Mouse (Mus musculus): ENCODE measurements at regions not wholly inside any gene's neighbourhood (a gene's known extent, or its start where the extent isn't known, plus 50 kb on each side); places are given as distances from the start of the nearest gene placed in this dataset.

DNA sequence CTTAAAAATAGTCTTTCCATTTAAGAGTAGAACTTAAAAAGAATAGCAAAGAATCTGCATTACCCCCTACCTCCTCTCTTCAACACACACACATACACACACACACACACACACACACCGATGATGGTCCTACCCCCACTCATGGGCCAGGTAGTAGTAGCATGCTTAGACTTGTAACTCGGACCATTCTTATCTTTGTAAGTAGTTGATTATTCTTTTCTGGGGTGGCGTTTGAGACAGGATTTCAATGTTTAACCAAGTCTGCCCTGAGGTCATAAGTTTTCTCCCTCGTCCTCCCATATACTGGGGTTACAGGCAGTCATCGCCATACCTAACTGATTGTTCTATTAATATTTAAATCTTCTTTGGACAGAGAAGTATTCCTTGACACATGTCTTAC lies 148.5 kb upstream of the Fat1 start:
- TF ChIP-seq CTCF (IDR thresholded peaks at IDR 0.05; ENCODE audit: insufficient read depth, low read length) (no peak), POLR2A (IDR thresholded peaks at IDR 0.05; ENCODE audit: borderline replicate concordance, extremely low read depth, low read depth, low read length) (no peak)
- no peak overlapping the region for H3K4me3 ChIP-seq (replicated peaks; ENCODE audit: extremely low read depth, low read depth, low read length)
- H3K4me1 ChIP-seq (ENCODE audit: control insufficient read depth, insufficient read depth, low read length), result no peaks in the 10 kb centered on the region
- WGBS, result 58% methylated on average over 5 of the region's 5 CpGs
- DNase-seq, result no peak

DNA sequence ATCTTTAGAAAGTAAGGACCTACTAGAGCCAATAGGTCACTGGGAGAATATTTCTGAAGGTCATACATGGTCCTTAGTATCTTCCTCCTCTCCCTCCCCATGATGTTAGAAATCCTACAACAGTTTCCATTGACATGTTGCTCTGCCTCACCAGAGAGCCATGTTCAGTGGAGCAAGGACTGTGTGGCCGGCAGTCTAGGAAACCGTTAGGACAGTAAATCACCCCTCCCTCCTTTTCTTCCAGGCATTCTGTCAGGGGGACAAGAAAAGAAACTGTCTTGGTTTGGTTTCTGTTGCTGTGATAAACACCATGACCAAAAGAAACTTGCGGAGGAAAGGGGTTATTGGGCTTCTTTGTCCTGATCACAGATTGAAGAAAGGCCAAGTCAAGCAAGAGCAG lies 147.0 kb upstream of the Fat1 start:
- no peak for DNase-seq
- H3K4me1 ChIP-seq (ENCODE audit: control insufficient read depth, insufficient read depth, low read length), result no peaks in the 10 kb centered on the region
- TF ChIP-seq CTCF (IDR thresholded peaks at IDR 0.05; ENCODE audit: insufficient read depth, low read length), result no peak
- no peak for TF ChIP-seq POLR2A (IDR thresholded peaks at IDR 0.05; ENCODE audit: borderline replicate concordance, extremely low read depth, low read depth, low read length)
- no peak overlapping the region for H3K4me3 ChIP-seq (replicated peaks; ENCODE audit: extremely low read depth, low read depth, low read length)
- 91% methylated on average over 3 of the region's 3 CpGs for WGBS

DNA sequence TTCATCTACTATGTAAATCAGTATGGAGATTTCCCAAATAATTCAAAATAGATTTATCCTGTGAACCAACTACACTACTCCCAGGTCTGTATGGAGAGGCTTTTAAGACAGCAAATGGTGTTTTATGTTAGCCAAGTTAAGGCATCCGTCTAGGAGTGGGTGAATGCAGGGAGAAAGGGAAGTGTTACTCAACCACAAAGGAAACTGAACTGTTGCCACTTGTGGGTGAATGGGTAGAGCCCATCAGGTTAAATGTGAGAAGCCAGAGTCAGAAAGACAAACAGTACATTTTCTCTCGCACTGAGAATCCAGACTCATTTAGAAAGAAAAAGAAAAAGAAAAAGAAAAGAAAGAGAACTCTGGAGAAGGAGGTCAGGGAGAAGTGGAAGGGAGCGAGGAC lies 135.7 kb upstream of the Fat1 start:
- Histone ChIP-seq H3K4me1 (ENCODE audit: control insufficient read depth, insufficient read depth, low read length) (no peaks in the 10 kb centered on the region), H3K4me3 (replicated peaks; ENCODE audit: extremely low read depth, low read depth, low read length) (no peak overlapping the region)
- no peak for TF ChIP-seq CTCF (IDR thresholded peaks at IDR 0.05; ENCODE audit: insufficient read depth, low read length)
- no peak for TF ChIP-seq POLR2A (IDR thresholded peaks at IDR 0.05; ENCODE audit: borderline replicate concordance, extremely low read depth, low read depth, low read length)
- no peak for DNase-seq
- 64% methylated on average over 3 of the region's 3 CpGs for WGBS

GRCm38 (mm10) chr8:44800827-44801273 lies 134.4 kb upstream of the Fat1 start:
- no peaks in the 10 kb centered on the region for H3K4me1 ChIP-seq (ENCODE audit: control insufficient read depth, insufficient read depth, low read length)
- DNase-seq, result no peak
- H3K4me3 ChIP-seq (replicated peaks; ENCODE audit: extremely low read depth, low read depth, low read length), result no peak overlapping the region
- 12% methylated on average over 6 of the region's 6 CpGs for WGBS
- TF ChIP-seq CTCF (IDR thresholded peaks at IDR 0.05; ENCODE audit: insufficient read depth, low read length) (no peak), POLR2A (IDR thresholded peaks at IDR 0.05; ENCODE audit: borderline replicate concordance, extremely low read depth, low read depth, low read length) (no peak)

DNA sequence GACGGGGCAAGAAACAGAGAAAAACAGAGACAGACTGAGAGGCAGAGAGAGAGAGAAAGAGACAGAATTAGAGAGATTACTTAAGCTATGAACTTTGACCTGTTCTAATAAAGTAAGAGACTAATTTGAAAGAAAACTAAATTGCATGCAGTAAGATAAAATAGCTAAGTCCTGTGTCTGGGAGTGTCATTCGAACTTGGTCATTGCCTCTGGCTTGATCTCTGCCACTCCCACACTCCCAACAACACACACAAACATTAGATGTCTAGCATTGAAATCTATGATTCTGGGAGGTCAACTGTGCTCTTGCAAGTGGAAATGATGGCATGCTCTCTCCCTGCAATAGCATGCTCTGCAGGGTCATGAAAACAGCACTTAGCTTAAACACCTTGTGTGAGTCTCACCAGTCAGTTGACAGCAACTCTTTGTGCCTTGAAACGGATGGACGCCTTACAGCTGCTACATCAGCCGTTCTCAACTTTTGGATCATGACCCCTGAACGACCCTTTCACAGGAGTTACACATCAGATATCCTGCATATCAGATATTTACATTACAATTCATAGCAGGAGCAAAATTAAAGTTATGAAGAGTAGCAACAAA lies 133.5 kb upstream of the Fat1 start:
- TF ChIP-seq CTCF (IDR thresholded peaks at IDR 0.05; ENCODE audit: insufficient read depth, low read length) (no peak), POLR2A (IDR thresholded peaks at IDR 0.05; ENCODE audit: borderline replicate concordance, extremely low read depth, low read depth, low read length) (no peak)
- WGBS, result 46% methylated on average over 6 of the region's 6 CpGs
- no peak overlapping the region for H3K4me3 ChIP-seq (replicated peaks; ENCODE audit: extremely low read depth, low read depth, low read length)
- no peak for DNase-seq
- H3K4me1 ChIP-seq (ENCODE audit: control insufficient read depth, insufficient read depth, low read length), result no peaks in the 10 kb centered on the region

DNA sequence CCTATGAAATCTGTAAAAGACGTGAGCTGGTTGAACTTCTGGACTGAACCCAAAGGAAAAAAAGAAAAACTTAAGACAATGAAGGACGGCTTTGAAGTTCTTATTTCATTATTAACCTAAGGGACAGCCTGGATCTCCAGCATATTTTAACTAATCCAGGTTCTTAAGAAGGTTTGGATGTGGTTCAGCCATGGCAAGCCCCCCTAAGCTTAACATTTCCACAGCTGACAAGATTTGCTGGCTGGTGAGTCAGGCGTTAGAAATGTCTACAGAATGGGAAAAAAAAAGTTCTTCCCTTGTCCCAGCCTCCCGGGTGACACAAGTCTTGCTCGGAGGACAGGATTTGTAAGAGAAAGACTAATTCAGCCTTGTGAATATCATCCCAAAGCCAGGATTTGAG lies 132.9 kb upstream of the Fat1 start:
- Histone ChIP-seq H3K4me3 (replicated peaks; ENCODE audit: extremely low read depth, low read depth, low read length) (no peak overlapping the region), H3K4me1 (ENCODE audit: control insufficient read depth, insufficient read depth, low read length) (no peaks in the 10 kb centered on the region)
- 43% methylated on average over 5 of the region's 5 CpGs for WGBS
- no peak for DNase-seq
- TF ChIP-seq POLR2A (IDR thresholded peaks at IDR 0.05; ENCODE audit: borderline replicate concordance, extremely low read depth, low read depth, low read length), result no peak
- TF ChIP-seq CTCF (IDR thresholded peaks at IDR 0.05; ENCODE audit: insufficient read depth, low read length), result no peak

DNA sequence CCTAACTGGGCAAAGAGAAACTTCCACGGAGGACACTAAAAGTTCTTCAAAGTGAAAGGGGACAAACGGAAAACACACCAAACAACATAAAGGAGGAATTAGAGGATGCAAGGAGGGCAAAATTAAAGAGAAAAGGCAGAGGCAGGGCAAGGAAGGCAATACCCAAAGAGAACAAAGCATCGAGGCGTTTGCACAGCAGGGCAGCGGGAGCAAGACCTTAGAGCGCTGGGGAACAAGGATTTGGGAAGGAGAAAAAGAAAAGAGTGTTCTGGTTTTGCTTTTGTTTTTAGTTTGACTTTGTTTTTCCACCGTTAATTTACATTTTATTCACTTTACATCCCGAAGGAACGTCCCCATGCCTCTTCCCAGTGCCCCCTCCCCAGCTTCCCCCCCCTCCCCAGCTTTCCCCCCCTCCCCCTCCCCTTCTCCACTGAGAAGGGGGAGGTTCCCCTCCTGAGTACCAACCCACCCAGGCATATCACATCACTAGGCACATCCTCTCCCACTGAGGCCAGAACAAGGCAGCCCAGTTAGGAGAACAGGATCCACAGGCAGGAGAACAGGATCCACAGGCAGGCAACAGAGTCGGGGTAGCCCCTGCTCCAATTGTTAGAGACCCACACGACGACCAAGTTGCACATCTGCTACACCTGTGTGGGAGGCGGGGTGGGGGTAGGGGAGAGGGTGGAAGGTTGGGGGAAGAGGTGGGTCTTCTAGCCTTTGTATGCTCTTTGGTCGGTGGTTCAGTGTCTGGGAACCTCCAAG lies 130.7 kb upstream of the Fat1 start:
- no peak for TF ChIP-seq CTCF (IDR thresholded peaks at IDR 0.05; ENCODE audit: insufficient read depth, low read length)
- no peak for TF ChIP-seq POLR2A (IDR thresholded peaks at IDR 0.05; ENCODE audit: borderline replicate concordance, extremely low read depth, low read depth, low read length)
- DNase-seq, result no peak
- 66% methylated on average over 14 of the region's 14 CpGs for WGBS
- H3K4me3 ChIP-seq (replicated peaks; ENCODE audit: extremely low read depth, low read depth, low read length), result no peak overlapping the region
- H3K4me1 ChIP-seq (ENCODE audit: control insufficient read depth, insufficient read depth, low read length), result no peaks in the 10 kb centered on the region

GRCm38 (mm10) chr8:44805179-44805815 lies 129.9 kb upstream of the Fat1 start:
- 52% methylated on average over 11 of the region's 11 CpGs for WGBS

GRCm38 (mm10) chr8:44812360-44812759 lies 122.9 kb upstream of the Fat1 start:
- 62% methylated on average over 4 of the region's 4 CpGs for WGBS
- DNase-seq, result no peak
- H3K4me1 ChIP-seq (ENCODE audit: control insufficient read depth, insufficient read depth, low read length), result no peaks in the 10 kb centered on the region
- no peak for TF ChIP-seq POLR2A (IDR thresholded peaks at IDR 0.05; ENCODE audit: borderline replicate concordance, extremely low read depth, low read depth, low read length)
- TF ChIP-seq CTCF (IDR thresholded peaks at IDR 0.05; ENCODE audit: insufficient read depth, low read length), result no peak
- H3K4me3 ChIP-seq (replicated peaks; ENCODE audit: extremely low read depth, low read depth, low read length), result no peak overlapping the region

More at GRCm38 (mm10) chr8:44805179-44805815, 129.9 kb upstream of the Fat1 start:
- Histone ChIP-seq H3K4me1 (ENCODE audit: control insufficient read depth, insufficient read depth, low read length) (no peaks in the 10 kb centered on the region), H3K4me3 (replicated peaks; ENCODE audit: extremely low read depth, low read depth, low read length) (no peak overlapping the region)
- DNase-seq, result no peak
- TF ChIP-seq POLR2A (IDR thresholded peaks at IDR 0.05; ENCODE audit: borderline replicate concordance, extremely low read depth, low read depth, low read length) (no peak), CTCF (IDR thresholded peaks at IDR 0.05; ENCODE audit: insufficient read depth, low read length) (no peak)

Measured in lung, adult 2 months (tissue).